Mouse (Mus musculus) lung, adult 2 months (tissue): Measurements from ENCODE around the gene Ttpal. TPM values are rescaled to one million over a fixed set of nuclear protein-coding genes. Genes with fewer than 3 reads are reported as not detected.

Source experiments
- DNase-seq: peaks from one replicate; pipeline ENCODE4 v3.0.0; 2022
- H3K4me1 ChIP-seq: fragments of 200-500 bp; 2 replicates; pipeline ENCODE4 v1.6.1; 2011; ENCODE audit warnings: low read length; ENCODE audit not compliant: control insufficient read depth, insufficient read depth
- H3K4me3 ChIP-seq: fragments of 200-500 bp; replicated peaks from 2 replicates; pipeline ENCODE3; 2011; ENCODE audit warnings: low read depth, mild to moderate bottlenecking, control low read depth, low read length; ENCODE audit errors: extremely low read depth
- CTCF ChIP-seq: fragments of 200-500 bp; IDR thresholded peaks from 2 replicates; pipeline ENCODE4 v1.5.1; 2011; ENCODE audit warnings: mild to moderate bottlenecking, low read length, control low read depth; ENCODE audit not compliant: insufficient read depth
- POLR2A ChIP-seq: fragments of 200-500 bp; IDR thresholded peaks from 2 replicates; pipeline ENCODE4 v1.6.1; 2011; ENCODE audit warnings: low read depth, mild to moderate bottlenecking, control low read depth, low read length, borderline replicate concordance; ENCODE audit errors: extremely low read depth
- WGBS: fragments of 180-500 bp; shearing (Covaris S2); methylation state at CpG from one replicate; pipeline ENCODE4 v1.1.7; 2018; 5-methylcytosine and 5-hydroxymethylcytosine counted together
- polyA plus RNA-seq: library from polyadenylated mRNA; depleted of rRNA; stranded (reverse); fragments of >200 nt; gene quantifications from 2 replicates; pipeline ENCODE4 v1.2.3, GENCODE M21; 2012; rRNA removed

The Ttpal gene
- polyA plus RNA-seq, 1 experiment: 23.4 TPM

GRCm38 (mm10) chr2:163661371-163661850 is 59.3 kb downstream of the Ttpal start:
- H3K4me3 ChIP-seq: no peak overlapping the region
- no peak for DNase-seq

GRCm38 (mm10) chr2:163662076-163662475 is 60.0 kb downstream of the Ttpal start:
- Histone ChIP-seq H3K4me1 (peaks cover 11% of the 10 kb centered on the region), H3K4me3 (no peak overlapping the region)
- DNase-seq: no peak
- no peak for TF ChIP-seq CTCF
- TF ChIP-seq POLR2A: no peak
- WGBS: 95% methylated on average over 5 of the region's 5 CpGs

More at GRCm38 (mm10) chr2:163661371-163661850, 59.3 kb downstream of the Ttpal start:
- peaks cover 11% of the 10 kb centered on the region for H3K4me1 ChIP-seq
- 67% methylated on average over 6 of the region's 6 CpGs for WGBS
- TF ChIP-seq POLR2A (no peak), CTCF (no peak)

GRCm38 (mm10) chr2:163662698-163663221 is 60.6 kb downstream of the Ttpal start:
- DNase-seq: no peak
- WGBS: 48% methylated on average over 2 of the region's 2 CpGs
- peaks cover 11% of the 10 kb centered on the region for H3K4me1 ChIP-seq
- TF ChIP-seq POLR2A: no peak
- no peak overlapping the region for H3K4me3 ChIP-seq

GRCm38 (mm10) chr2:163663930-163664329 is 61.8 kb downstream of the Ttpal start:
- WGBS: 63% methylated on average over 3 of the region's 3 CpGs
- DNase-seq: no peak
- no peak for TF ChIP-seq POLR2A
- TF ChIP-seq CTCF: no peak
- Histone ChIP-seq H3K4me1 (peaks cover 7% of the 10 kb centered on the region), H3K4me3 (no peak overlapping the region)

- WGBS: 85% methylated on average over 1 of the region's 1 CpGs
- TF ChIP-seq CTCF (no peak), POLR2A (no peak)
- no peaks in the 10 kb centered on the region for H3K4me1 ChIP-seq
- no peak for DNase-seq
- H3K4me3 ChIP-seq: no peak overlapping the region
Measured at GRCm38 (mm10) chr2:163667045-163667444, 64.9 kb downstream of the Ttpal start.

Other genes with a start within 250 kb of the Ttpal start
- gene Jph2, start 204.3 kb upstream of the Ttpal start, polyA plus RNA-seq: 32.3 and 38.4 TPM in 2 replicates
- gene Oser1, start 177.6 kb upstream of the Ttpal start, polyA plus RNA-seq: 9.2 and 17.2 TPM in 2 replicates
- gene Gdap1l1, start 163.8 kb upstream of the Ttpal start, polyA plus RNA-seq: 0.19 and 0.22 TPM in 2 replicates
- gene Fitm2, start 129.7 kb upstream of the Ttpal start, polyA plus RNA-seq: 20.4 and 24.1 TPM in 2 replicates
- not detected in 2 replicates for gene R3hdml, start 110.0 kb upstream of the Ttpal start, polyA plus RNA-seq
- gene Hnf4a, start 95.5 kb upstream of the Ttpal start, polyA plus RNA-seq: 0.67 and 2.3 TPM in 2 replicates
- 368 and 417 TPM in 2 replicates for gene Serinc3, start 42.8 kb downstream of the Ttpal start, polyA plus RNA-seq
- gene Pkig, start 56.1 kb downstream of the Ttpal start, polyA plus RNA-seq: 167 and 180 TPM in 2 replicates
- gene Ada, start 147.9 kb downstream of the Ttpal start, polyA plus RNA-seq: 2.4 and 105 TPM in 2 replicates
- gene Ccn5, start 218.5 kb downstream of the Ttpal start, polyA plus RNA-seq: 71.4 and 97.6 TPM in 2 replicates